Mouse (Mus musculus): ENCODE measurements around the gene Nacc2. TPM values are rescaled to one million over a fixed set of nuclear protein-coding genes. Genes with fewer than 3 reads are reported as not detected.

Nacc2 gene
- total RNA-seq (2023) = 0.83 to 1.3 TPM (median 1.2 TPM) in 4 replicates

GRCm38 (mm10) chr2:26123079-26123648, at the start of gene Nacc2:
Gene Nacc2, minus strand, starts transcription at chr2:26123220.

GRCm38 (mm10) chr2:26021561-26022257, 101.3 kb downstream of the Nacc2 start, which contains the start of gene Ubac1:
Gene Ubac1, minus strand, starts transcription at chr2:26021747.

Other genes with a start within 250 kb of the Nacc2 start
- 29.3 to 46.9 TPM (median 31.5 TPM) in 4 replicates for gene Camsap1, start 139.9 kb downstream of the Nacc2 start, total RNA-seq (2023)
- 25.9 to 39.4 TPM (median 34.5 TPM) in 4 replicates for gene Ubac1, start 101.5 kb downstream of the Nacc2 start, total RNA-seq (2023)
- not detected in 4 replicates for gene Lhx3, start 85.1 kb upstream of the Nacc2 start, total RNA-seq (2023)
- 7.5 to 8.7 TPM (median 8.3 TPM) in 4 replicates for gene Qsox2, start 114.3 kb upstream of the Nacc2 start, total RNA-seq (2023)
- gene Ccdc187, start 171.3 kb upstream of the Nacc2 start, total RNA-seq (2023) = not detected in 4 replicates
- gene Gpsm1, start 192.3 kb upstream of the Nacc2 start, total RNA-seq (2023) = 25.3 to 37.7 TPM (median 35.4 TPM) in 4 replicates
- 7.3 to 10.1 TPM (median 8.8 TPM) in 4 replicates for gene Dnlz, start 228.9 kb upstream of the Nacc2 start, total RNA-seq (2023)
- 0.85 TPM in 1 of 4 replicates, not detected in the others for gene Card9, start 237.7 kb upstream of the Nacc2 start, total RNA-seq (2023)